Mouse (Mus musculus): ENCODE measurements around the gene Skiv2l. TPM values are rescaled to one million over a fixed set of nuclear protein-coding genes. Genes with fewer than 3 reads are reported as not detected.

The Skiv2l gene
- polyA plus RNA-seq, 1 experiment from 2014 or later, result 61.6 TPM

DNA sequence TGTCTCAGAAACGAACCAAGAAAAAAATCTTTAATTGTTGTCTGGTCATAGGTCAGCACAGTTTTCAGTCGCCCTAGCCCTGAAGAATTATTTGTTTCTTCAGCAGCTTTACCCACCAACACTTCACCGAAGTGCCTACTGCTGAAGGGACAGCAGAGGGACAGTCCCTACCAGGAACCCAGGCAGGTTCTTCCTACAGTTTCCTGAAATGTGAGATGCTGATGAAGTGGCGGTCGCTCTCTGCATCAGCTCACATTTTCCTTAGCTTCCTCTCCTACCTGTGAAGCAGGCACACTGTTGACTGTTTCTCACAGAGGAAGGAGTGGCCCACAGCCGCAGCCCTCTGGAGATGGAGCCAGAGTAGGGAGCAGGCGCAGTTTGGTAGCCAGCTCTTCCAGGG, 16.0 kb upstream of the Skiv2l start:
- H3K9ac ChIP-seq, result no peak overlapping the region
- no peaks in the 10 kb centered on the region for H3K4me1 ChIP-seq
- H3K36me3 ChIP-seq, result no peaks in the 10 kb centered on the region
- H3K4me3 ChIP-seq, result no peak overlapping the region
- no peaks in the 10 kb centered on the region; the same call in 1 of the 2 replicates for H3K27me3 ChIP-seq
- 58% methylated on average over 7 of the region's 7 CpGs for WGBS
- no peak overlapping the region for H3K4me2 ChIP-seq (replicated peaks)
- ATAC-seq (ENCODE audit: insufficient number of reproducible peaks, insufficient read depth, low FRiP score, low TSS enrichment), result no peak
- H3K27ac ChIP-seq, result no peak overlapping the region
- no peaks in the 10 kb centered on the region for H3K9me3 ChIP-seq

DNA sequence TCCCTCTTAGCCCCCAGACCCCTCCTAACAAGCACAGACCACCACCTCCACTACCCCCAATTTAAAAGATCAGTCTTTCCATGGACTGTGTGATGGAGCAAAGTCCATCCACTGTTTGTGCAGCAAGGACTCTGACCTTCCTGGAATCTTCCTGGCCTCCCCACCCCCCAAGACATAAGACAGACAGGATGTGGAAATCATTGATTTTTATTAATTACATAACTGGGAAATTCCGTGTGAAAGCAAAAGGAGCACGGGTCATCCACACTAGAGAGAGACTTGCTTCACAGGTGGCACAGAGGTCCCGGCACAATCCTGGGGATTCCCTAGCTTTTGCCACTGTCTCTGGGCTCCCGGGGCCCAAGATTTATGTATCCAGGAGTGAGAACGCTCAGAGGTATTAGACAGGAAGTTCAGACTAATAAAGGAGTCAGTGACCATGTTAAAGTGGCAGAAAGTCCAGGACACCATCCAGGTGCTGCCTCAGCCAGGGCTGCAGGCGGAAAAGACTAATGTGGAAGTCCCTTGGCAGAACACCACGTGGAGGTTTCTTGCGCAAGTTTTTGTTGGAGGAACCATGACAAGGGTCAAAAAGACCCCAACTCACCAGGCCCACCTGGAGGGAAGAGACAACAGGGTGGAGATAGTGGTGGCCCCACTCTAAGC, 12.5 kb upstream of the Skiv2l start, which contains the start of gene Cfb:
Gene Cfb, minus strand, starts transcription at position 103 of the 666 bp plus-strand sequence.
- Histone ChIP-seq H3K4me3 (no peak within 1 kb of the TSS), H3K9me3 (no peaks in the 10 kb centered on the region), H3K36me3 (no peaks in the 10 kb centered on the region), H3K4me2 (replicated peaks) (no peak within 1 kb of the TSS), H3K9ac (no peak within 1 kb of the TSS), H3K4me1 (no peaks in the 10 kb centered on the region), H3K27me3 (no peaks in the 10 kb centered on the region), H3K27ac (0 out of 2 replicates have a peak within 1 kb of the TSS, but pooled peaks have one; percentile 9)
- ATAC-seq (ENCODE audit: insufficient number of reproducible peaks, insufficient read depth, low FRiP score, low TSS enrichment), result no peak
- WGBS, result 66% methylated on average over 8 of the region's 8 CpGs

DNA sequence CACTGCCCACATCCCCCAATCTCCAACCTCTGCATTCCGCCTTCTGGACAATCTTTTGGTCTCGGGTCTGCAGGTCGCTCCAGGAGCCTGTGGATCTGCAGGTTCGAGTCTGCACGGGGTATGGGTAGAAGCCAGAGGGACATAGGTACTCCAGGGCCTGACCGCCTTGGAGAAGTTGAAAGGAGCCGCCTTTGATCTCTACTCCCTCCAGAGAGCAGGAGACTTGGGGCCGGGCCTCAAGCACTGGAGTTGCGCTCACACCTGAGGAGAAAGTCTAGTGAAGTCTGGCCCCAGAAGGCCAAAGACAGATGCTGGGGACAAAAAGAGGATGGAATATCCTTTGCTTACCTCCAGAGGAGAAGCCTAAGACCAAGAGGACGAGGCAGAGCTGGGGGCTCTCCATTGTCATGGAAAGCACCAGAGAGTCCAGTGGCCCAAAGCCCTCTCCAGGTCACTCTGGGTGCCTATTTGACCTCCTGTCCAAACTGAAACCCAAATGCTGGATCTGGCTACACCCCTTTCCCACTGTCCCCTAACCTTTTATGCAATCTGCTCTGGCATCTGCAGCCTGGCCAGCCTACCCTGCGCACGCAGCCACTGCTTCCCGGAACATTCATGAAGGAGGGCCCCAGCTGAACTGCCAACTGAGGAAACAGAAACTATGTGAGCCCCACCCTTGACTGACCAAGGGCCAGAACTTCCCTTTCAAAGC, 11.8 kb upstream of the Skiv2l start:
- Histone ChIP-seq H3K36me3 (0 out of 2 replicates have a peak, but pooled peaks cover 3% of the 10 kb centered on the region), H3K4me2 (replicated peaks) (no peak overlapping the region), H3K9me3 (no peaks in the 10 kb centered on the region), H3K27me3 (no peaks in the 10 kb centered on the region), H3K4me1 (no peaks in the 10 kb centered on the region), H3K4me3 (no peak overlapping the region), H3K27ac (0 out of 2 replicates have a peak overlapping the region, but pooled peaks have one; percentile 9), H3K9ac (no peak overlapping the region)
- 68% methylated on average over 13 of the region's 13 CpGs for WGBS
- no peak for ATAC-seq (ENCODE audit: insufficient number of reproducible peaks, insufficient read depth, low FRiP score, low TSS enrichment)

DNA sequence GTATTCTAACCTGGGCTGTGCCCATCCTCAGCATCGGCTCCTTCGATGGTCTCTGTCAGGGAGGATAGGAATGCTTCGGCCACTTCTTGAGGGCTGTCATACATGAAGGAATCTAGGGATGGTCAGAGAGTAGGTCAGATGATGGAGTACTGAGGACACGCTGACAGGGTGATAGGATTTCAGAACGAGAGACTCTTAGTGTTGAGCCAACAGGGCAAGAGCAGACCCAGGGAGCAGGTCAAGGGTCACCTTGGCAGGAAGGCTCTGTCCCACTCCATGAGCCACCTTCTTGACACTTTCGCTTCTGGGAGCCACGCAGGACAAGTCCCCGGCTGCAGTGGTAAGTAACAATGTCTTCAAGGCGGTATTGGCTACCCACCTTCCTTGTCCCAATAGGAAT, 10.5 kb upstream of the Skiv2l start:
- no peaks in the 10 kb centered on the region for H3K27me3 ChIP-seq
- H3K4me3 ChIP-seq, result no peak overlapping the region
- 86% methylated on average over 9 of the region's 9 CpGs for WGBS
- no peak overlapping the region for H3K27ac ChIP-seq
- H3K36me3 ChIP-seq, result peaks cover 13% of the 10 kb centered on the region
- H3K4me1 ChIP-seq, result no peaks in the 10 kb centered on the region
- H3K9me3 ChIP-seq, result no peaks in the 10 kb centered on the region
- no peak for ATAC-seq (ENCODE audit: insufficient number of reproducible peaks, insufficient read depth, low FRiP score, low TSS enrichment)
- no peak overlapping the region for H3K9ac ChIP-seq
- no peak overlapping the region for H3K4me2 ChIP-seq (replicated peaks)

DNA sequence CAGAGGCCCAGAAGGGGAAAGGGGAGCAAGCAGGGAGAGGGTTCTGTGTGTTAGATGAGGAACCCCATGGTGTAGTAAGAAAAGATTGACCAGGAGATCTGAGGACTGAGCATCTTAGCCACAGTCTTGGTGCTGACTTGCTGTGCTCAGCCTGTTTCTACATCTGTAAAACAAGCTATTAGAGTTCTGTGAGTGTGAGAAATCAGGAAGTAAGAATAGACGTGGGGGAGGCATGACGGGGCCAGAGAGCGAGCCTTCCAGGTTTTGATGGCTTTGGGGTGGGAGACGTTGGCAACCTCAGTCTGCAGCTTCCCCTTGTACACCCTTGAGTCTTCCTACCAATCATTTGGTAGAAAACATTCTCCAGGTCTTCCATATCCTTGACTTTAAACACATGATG, 8.7 kb upstream of the Skiv2l start:
- Histone ChIP-seq H3K4me3 (no peak overlapping the region), H3K9me3 (no peaks in the 10 kb centered on the region), H3K27me3 (no peaks in the 10 kb centered on the region), H3K27ac (0 out of 2 replicates have a peak overlapping the region, but pooled peaks have one; percentile 36), H3K36me3 (peaks cover 29% of the 10 kb centered on the region), H3K4me2 (replicated peaks) (no peak overlapping the region), H3K4me1 (no peaks in the 10 kb centered on the region), H3K9ac (no peak overlapping the region)
- no peak for ATAC-seq (ENCODE audit: insufficient number of reproducible peaks, insufficient read depth, low FRiP score, low TSS enrichment)
- WGBS, result 83% methylated on average over 4 of the region's 4 CpGs

DNA sequence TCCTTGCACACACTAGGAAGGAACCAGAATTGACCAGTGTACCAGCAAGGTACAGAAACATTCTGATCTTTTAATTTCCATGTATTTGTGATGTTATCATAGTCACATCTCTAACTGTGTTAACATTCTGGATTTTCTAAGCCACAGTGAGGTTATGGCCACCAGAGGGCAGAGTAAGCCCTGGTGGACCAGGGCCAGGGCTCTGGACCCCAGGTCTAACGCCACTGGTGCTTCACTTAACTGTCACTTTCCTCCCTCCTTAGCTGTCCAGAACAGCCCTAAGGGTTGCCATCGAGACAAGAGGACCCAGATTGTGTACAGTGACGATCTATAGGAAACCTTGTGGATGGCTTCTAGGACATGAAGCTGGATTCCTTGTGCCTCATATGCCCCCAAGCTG, 5.8 kb upstream of the Skiv2l start:
- Histone ChIP-seq H3K9me3 (no peaks in the 10 kb centered on the region), H3K27ac (no peak overlapping the region), H3K4me3 (no peak overlapping the region), H3K4me1 (peaks cover 10% of the 10 kb centered on the region), H3K4me2 (replicated peaks) (no peak overlapping the region), H3K27me3 (no peaks in the 10 kb centered on the region), H3K9ac (no peak overlapping the region), H3K36me3 (peaks cover 43% of the 10 kb centered on the region)
- ATAC-seq (ENCODE audit: insufficient number of reproducible peaks, insufficient read depth, low FRiP score, low TSS enrichment), result no peak
- 38% methylated on average over 3 of the region's 3 CpGs for WGBS

DNA sequence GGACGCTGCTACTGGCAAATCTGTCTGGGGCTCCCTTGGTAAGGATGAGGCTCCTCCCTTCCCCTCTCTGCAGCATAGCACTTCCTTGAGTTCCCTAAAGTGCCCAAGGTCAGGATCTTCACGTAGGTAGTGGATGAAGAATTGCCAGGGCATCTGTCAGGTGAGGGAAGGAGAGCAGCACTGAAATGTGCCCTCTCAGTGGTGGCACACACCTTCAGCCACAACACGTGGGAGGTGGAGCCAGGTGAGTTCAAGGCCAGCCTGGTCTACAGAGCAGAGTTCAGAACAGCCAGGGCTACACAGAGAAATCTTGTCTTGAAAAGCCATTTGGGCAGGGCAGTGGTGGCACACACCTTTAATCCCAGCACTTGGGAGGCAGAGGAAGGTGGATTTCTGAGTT, 4.8 kb upstream of the Skiv2l start:
- Histone ChIP-seq H3K9ac (no peak overlapping the region), H3K27ac (no peak overlapping the region), H3K9me3 (no peaks in the 10 kb centered on the region), H3K27me3 (no peaks in the 10 kb centered on the region), H3K4me3 (no peak overlapping the region), H3K36me3 (peaks cover 43% of the 10 kb centered on the region), H3K4me1 (peaks cover 11% of the 10 kb centered on the region), H3K4me2 (replicated peaks) (no peak overlapping the region)
- ATAC-seq (ENCODE audit: insufficient number of reproducible peaks, insufficient read depth, low FRiP score, low TSS enrichment), result no peak
- 75% methylated on average over 3 of the region's 3 CpGs for WGBS

DNA sequence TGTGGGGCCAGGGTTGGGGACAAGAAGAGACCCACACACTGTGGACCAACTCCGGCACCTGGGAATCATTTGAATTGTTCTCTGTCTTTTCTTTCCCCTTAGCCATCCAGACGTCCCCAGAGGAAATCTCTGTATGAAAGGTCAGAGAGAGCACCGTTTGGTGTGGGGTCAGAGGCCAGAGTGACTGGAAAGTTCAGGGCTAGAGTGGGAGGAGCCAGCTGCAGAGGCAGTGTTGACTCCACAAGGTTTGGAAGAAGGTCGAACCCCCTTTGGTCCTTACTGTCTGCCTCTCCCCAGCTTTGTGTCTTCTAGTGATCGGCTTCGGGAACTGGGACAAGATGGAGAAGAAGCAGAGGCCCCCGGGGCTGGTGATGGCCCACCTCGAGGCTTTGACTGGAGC, 3.5 kb upstream of the Skiv2l start:
- ATAC-seq (ENCODE audit: insufficient number of reproducible peaks, insufficient read depth, low FRiP score, low TSS enrichment), result no peak
- 56% methylated on average over 8 of the region's 8 CpGs for WGBS

DNA sequence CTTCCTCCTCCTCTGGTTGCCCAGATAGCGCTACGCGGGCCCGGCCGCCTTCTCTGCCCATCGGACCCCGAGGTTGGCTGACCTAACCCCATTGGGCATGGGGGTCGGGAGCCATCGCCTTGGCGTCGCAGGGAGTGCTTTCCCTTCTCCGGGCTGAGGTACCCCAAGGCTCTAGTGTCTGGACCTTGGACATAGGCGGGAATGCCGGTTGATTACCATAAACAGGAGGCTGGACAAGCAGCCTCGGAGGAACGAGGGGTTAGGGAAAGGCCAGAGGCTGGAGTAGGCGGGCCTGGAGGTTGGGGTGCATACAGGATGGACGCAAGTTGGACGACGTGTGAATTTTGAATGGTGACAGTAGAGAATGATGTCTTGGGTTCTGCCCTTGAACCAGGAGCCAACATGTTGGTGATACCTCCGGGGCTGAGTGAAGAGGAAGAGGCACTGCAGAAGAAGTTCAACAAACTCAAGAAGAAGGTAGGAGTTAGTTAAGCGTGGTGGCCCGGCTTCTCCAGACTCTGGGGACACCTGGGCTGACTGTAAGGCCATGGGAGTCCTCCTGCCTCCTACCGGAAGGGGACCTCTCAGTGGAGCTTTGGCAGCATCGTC, 611 bp upstream of the Skiv2l start:
- Histone ChIP-seq H3K27ac (peak overlapping the region; percentile 24; the same call in 1 of the 2 replicates), H3K27me3 (no peaks in the 10 kb centered on the region), H3K9me3 (no peaks in the 10 kb centered on the region), H3K4me2 (replicated peaks) (peak overlapping the region; percentile 83), H3K4me3 (peak overlapping the region; percentile 61), H3K9ac (peak overlapping the region; percentile 70), H3K4me1 (peaks cover 17% of the 10 kb centered on the region), H3K36me3 (peaks cover 56% of the 10 kb centered on the region)
- ATAC-seq (ENCODE audit: insufficient number of reproducible peaks, insufficient read depth, low FRiP score, low TSS enrichment), result peak; percentile 16
- WGBS, result 2% methylated on average over 25 of the region's 25 CpGs

More for the DNA sequence above, 3.5 kb upstream of the Skiv2l start:
- Histone ChIP-seq H3K4me2 (replicated peaks) (no peak overlapping the region), H3K36me3 (peaks cover 43% of the 10 kb centered on the region), H3K9ac (no peak overlapping the region), H3K9me3 (no peaks in the 10 kb centered on the region), H3K27me3 (no peaks in the 10 kb centered on the region), H3K27ac (no peak overlapping the region), H3K4me1 (peaks cover 17% of the 10 kb centered on the region), H3K4me3 (no peak overlapping the region)

DNA sequence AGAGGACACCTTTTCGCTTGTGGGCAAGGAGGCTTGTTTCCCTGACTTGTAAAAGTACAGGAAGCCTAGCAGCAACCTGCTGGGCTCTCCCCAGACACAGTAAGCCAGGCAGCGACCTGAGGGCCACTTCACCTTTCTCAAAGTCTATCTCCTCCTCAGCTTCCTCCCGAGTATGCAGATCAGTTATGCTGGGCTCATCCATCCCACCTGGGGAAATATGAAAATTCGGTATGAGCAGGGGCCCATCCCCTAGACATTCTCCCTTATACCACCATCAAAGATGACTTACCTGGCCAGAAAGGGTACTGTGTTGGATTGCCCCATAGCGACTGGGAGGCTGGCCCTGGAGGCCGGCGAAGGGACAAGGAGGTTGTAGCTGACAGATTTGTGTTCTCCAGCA, 2.4 kb downstream of the Skiv2l start:
- Histone ChIP-seq H3K4me1 (peaks cover 17% of the 10 kb centered on the region), H3K4me3 (no peak overlapping the region), H3K36me3 (peaks cover 58% of the 10 kb centered on the region), H3K27me3 (no peaks in the 10 kb centered on the region), H3K27ac (no peak overlapping the region), H3K9ac (no peak overlapping the region), H3K9me3 (no peaks in the 10 kb centered on the region), H3K4me2 (replicated peaks) (no peak overlapping the region)
- 90% methylated on average over 7 of the region's 7 CpGs for WGBS
- ATAC-seq (ENCODE audit: insufficient number of reproducible peaks, insufficient read depth, low FRiP score, low TSS enrichment), result no peak

DNA sequence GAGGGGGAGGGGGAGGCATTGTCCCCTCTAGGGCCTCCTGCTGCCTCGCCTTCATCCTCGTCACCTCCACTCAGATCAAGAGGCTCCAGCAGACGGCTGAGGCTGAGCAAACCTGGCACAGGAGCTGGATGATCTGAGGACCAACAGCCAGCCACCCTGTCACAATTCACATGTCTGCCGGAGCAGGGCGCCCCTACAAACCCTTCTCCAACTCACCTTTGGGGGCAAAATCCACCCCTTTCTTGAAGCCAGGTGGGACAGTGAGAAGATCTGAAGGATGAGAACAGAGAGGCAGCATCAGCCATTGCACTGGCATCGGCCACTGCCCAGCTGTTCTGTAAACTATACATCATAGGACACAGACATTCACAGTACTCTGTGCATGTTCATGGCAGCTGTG, 2.8 kb downstream of the Skiv2l start:
- ATAC-seq (ENCODE audit: insufficient number of reproducible peaks, insufficient read depth, low FRiP score, low TSS enrichment), result no peak
- Histone ChIP-seq H3K9ac (no peak overlapping the region), H3K4me1 (peaks cover 17% of the 10 kb centered on the region), H3K27me3 (no peaks in the 10 kb centered on the region), H3K36me3 (peaks cover 58% of the 10 kb centered on the region), H3K27ac (no peak overlapping the region), H3K4me3 (no peak overlapping the region), H3K9me3 (no peaks in the 10 kb centered on the region), H3K4me2 (replicated peaks) (no peak overlapping the region)
- WGBS, result 84% methylated on average over 6 of the region's 6 CpGs

DNA sequence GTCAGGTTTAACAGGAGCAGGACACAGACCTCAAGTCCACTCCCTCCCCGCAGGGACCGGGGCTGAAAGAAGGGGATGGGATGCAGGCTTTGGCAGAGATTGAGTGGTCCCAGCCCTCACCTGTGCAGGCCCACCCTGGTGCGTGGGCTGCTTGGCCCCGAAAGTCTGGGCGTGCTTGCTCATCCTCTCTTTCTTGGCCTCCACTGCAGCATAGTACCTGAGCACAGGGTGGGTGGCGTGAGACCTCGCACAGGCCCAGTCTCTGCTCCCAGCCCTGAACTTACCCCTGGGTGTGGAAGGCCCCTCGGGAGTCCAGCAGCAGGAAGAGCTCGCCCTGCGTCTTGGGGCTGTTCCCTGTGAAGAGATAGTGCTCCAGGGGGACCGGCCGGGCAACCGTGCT, 5.1 kb downstream of the Skiv2l start:
- Histone ChIP-seq H3K27me3 (no peaks in the 10 kb centered on the region), H3K36me3 (peaks cover 79% of the 10 kb centered on the region), H3K4me1 (peaks cover 6% of the 10 kb centered on the region; the same call in 1 of the 2 replicates), H3K4me2 (replicated peaks) (no peak overlapping the region), H3K9me3 (no peaks in the 10 kb centered on the region), H3K4me3 (no peak overlapping the region), H3K27ac (no peak overlapping the region), H3K9ac (no peak overlapping the region)
- 93% methylated on average over 13 of the region's 13 CpGs for WGBS
- ATAC-seq (ENCODE audit: insufficient number of reproducible peaks, insufficient read depth, low FRiP score, low TSS enrichment), result no peak

Measured in embryonic facial prominence, embryonic 12.5 days (tissue).